23 mouse cellular contexts compared by ENCODE assay signal in genomic region chr6:16697285-16697684, GRCm38 (mm10).
DNase-seq lines count a peak whose midpoint lies in the region; ATAC-seq and TF ChIP-seq lines count a peak whose summit lies in the region.
"Had no signal": no experiment of that assay in that cellular context is flagged by ENCODE, and none has a peak within 500 bp of the region (broad histone marks: within the 10 kb centered on the region; RNA-seq: fewer than 3 reads in every experiment).

No protein-coding gene starts in this region.

- TF ChIP-seq POLR2A in liver, adult 2 months (IDR thresholded peaks at IDR 0.05; ENCODE audit: extremely low read depth, insufficient read depth, low read length), result no peak

- ATAC-seq in liver, embryonic 11.5 days (replicated peaks; ENCODE audit: low FRiP score), result no peak
- ATAC-seq: activated CD4-positive, CD25-positive, alpha-beta regulatory T cell, adult 4 months; CD4-positive, CD25-positive, alpha-beta regulatory T cell, adult 4 months; forebrain, embryonic 13.5 days; forebrain, embryonic 15.5 days; Patski had no signal

- no peaks in the 10 kb centered on the region for H3K27me3 ChIP-seq in liver, adult 2 months (ENCODE audit: control insufficient read depth, insufficient read depth, low read length)
- H3K27me3 ChIP-seq in liver, embryonic 11.5 days (replicated peaks; ENCODE audit: control insufficient read depth, insufficient read depth, low read length), result no peaks in the 10 kb centered on the region
- H3K27me3 ChIP-seq in embryonic facial prominence, embryonic 10.5 days (replicated peaks; ENCODE audit: low read depth, poor library complexity, severe bottlenecking), result no peaks in the 10 kb centered on the region
- H3K27me3 ChIP-seq: CH12.LX; embryonic facial prominence, embryonic 15.5 days; forebrain, embryonic 13.5 days; forebrain, embryonic 15.5 days had no signal

- peak; percentile 6 for DNase-seq in adrenal gland, postnatal 10 days
- no peak for DNase-seq in adrenal gland, postnatal 14 days
- DNase-seq in liver, adult 2 months (ENCODE audit: extremely low read depth, low read depth, low spot score), result peak; percentile 98
- no peak for DNase-seq in liver, embryonic 11.5 days (ENCODE audit: low spot score)
- no peak for DNase-seq in embryonic facial prominence, embryonic 10.5 days (ENCODE audit: low spot score)
- DNase-seq: adrenal gland, adult 8-10 months; adrenal gland, postnatal 36 days; B cell, adult 2 months; cerebellum, adult 11-12 months; cerebellum, adult 2 months; cerebellum, adult 9-10 months; cerebellum, postnatal 10 days; cerebellum, postnatal 25 days had no signal

- no peak overlapping the region for H3K4me2 ChIP-seq in liver, embryonic 11.5 days
- H3K4me2 ChIP-seq: embryonic facial prominence, embryonic 13.5 days; embryonic facial prominence, embryonic 15.5 days; forebrain, embryonic 13.5 days; forebrain, embryonic 15.5 days had no signal

- 19% methylated on average over 4 of the region's 4 CpGs for WGBS in liver, adult 2 months
- WGBS in liver, embryonic 11.5 days, result 72% methylated on average over 4 of the region's 4 CpGs
- WGBS in embryonic facial prominence, embryonic 10.5 days, result 71% methylated on average over 4 of the region's 4 CpGs

- TF ChIP-seq CTCF in liver, adult 2 months (IDR thresholded peaks at IDR 0.05; ENCODE audit: low read depth, low read length), result no peak

- H3K79me2 ChIP-seq in liver, adult 2 months (ENCODE audit: control insufficient read depth, insufficient read depth, low read length), result no peaks in the 10 kb centered on the region

- H3K4me1 ChIP-seq in liver, adult 2 months (ENCODE audit: control insufficient read depth, insufficient read depth, low read length), result peaks cover 14% of the 10 kb centered on the region
- H3K4me1 ChIP-seq in liver, embryonic 11.5 days (replicated peaks; ENCODE audit: control insufficient read depth, insufficient read depth, low read length), result no peaks in the 10 kb centered on the region
- H3K4me1 ChIP-seq in embryonic facial prominence, embryonic 10.5 days, result peaks cover 22% of the 10 kb centered on the region
- H3K4me1 ChIP-seq: embryonic facial prominence, embryonic 15.5 days; forebrain, embryonic 15.5 days had no signal

- no peak overlapping the region for H3K9ac ChIP-seq in liver, adult 2 months (ENCODE audit: low read depth, low read length)
- H3K9ac ChIP-seq in liver, embryonic 11.5 days (ENCODE audit: low read depth, low read length), result no peak overlapping the region
- H3K9ac ChIP-seq: embryonic facial prominence, embryonic 13.5 days; embryonic facial prominence, embryonic 15.5 days; forebrain, embryonic 13.5 days; forebrain, embryonic 15.5 days had no signal

- H3K4me3 ChIP-seq in liver, adult 2 months (ENCODE audit: insufficient read depth, low read depth, low read length), result no peak overlapping the region
- H3K4me3 ChIP-seq in liver, embryonic 11.5 days (ENCODE audit: low read depth, low read length), result no peak overlapping the region
- H3K4me3 ChIP-seq in embryonic facial prominence, embryonic 10.5 days, result no peak overlapping the region
- H3K4me3 ChIP-seq: embryonic facial prominence, embryonic 13.5 days; embryonic facial prominence, embryonic 15.5 days; erythroblast, embryonic 14.5 days; forebrain, embryonic 13.5 days; forebrain, embryonic 15.5 days had no signal

- no peaks in the 10 kb centered on the region for H3K9me3 ChIP-seq in liver, embryonic 11.5 days (ENCODE audit: control insufficient read depth, low read length)
- H3K9me3 ChIP-seq in embryonic facial prominence, embryonic 10.5 days, result no peaks in the 10 kb centered on the region
- H3K9me3 ChIP-seq: embryonic facial prominence, embryonic 13.5 days; embryonic facial prominence, embryonic 15.5 days; forebrain, embryonic 13.5 days; forebrain, embryonic 15.5 days; G1E had no signal

- H3K27ac ChIP-seq in liver, adult 2 months (replicated peaks; ENCODE audit: insufficient read depth, low read depth, low read length), result no peak overlapping the region
- no peak overlapping the region for H3K27ac ChIP-seq in liver, embryonic 11.5 days (ENCODE audit: low read depth, low read length)
- H3K27ac ChIP-seq in embryonic facial prominence, embryonic 10.5 days (replicated peaks), result peak overlapping the region; percentile 20; the same call in 1 of the 2 replicates
- H3K27ac ChIP-seq: embryonic facial prominence, embryonic 13.5 days; embryonic facial prominence, embryonic 15.5 days; forebrain, embryonic 13.5 days; forebrain, embryonic 15.5 days had no signal

- no peaks in the 10 kb centered on the region for H3K36me3 ChIP-seq in liver, adult 2 months (ENCODE audit: control insufficient read depth, insufficient read depth, low read length)
- H3K36me3 ChIP-seq in liver, embryonic 11.5 days (ENCODE audit: control insufficient read depth, insufficient read depth, low read length), result no peaks in the 10 kb centered on the region
- no peaks in the 10 kb centered on the region for H3K36me3 ChIP-seq in embryonic facial prominence, embryonic 10.5 days (replicated peaks)
- H3K36me3 ChIP-seq: embryonic facial prominence, embryonic 13.5 days; embryonic facial prominence, embryonic 15.5 days; forebrain, embryonic 15.5 days; G1E had no signal

Comparison
In these comparisons a context has a peak if more than half of its experiments do, and no peak if none do; other contexts are left out.
1. DNase-seq: peak in adrenal gland, postnatal 10 days (single experiment) and liver, adult 2 months (single experiment); none in adrenal gland, postnatal 14 days (single experiment), liver, embryonic 11.5 days (single experiment) and embryonic facial prominence, embryonic 10.5 days (single experiment).